10 mouse cellular contexts compared by ENCODE assay signal in genomic region chr2:168479930-168480329, GRCm38 (mm10).
DNase-seq lines count a peak whose midpoint lies in the region; ATAC-seq and TF ChIP-seq lines count a peak whose summit lies in the region.
"Had no signal": no experiment of that assay in that cellular context is flagged by ENCODE, and none has a peak within 500 bp of the region (broad histone marks: within the 10 kb centered on the region; RNA-seq: fewer than 3 reads in every experiment).

No protein-coding gene starts in this region.

- 77% methylated on average over 15 of the region's 15 CpGs for WGBS in midbrain, postnatal 0 days
- 85% methylated on average over 15 of the region's 15 CpGs for WGBS in midbrain, embryonic 11.5 days
- 86% methylated on average over 15 of the region's 15 CpGs for WGBS in heart, embryonic 11.5 days (ENCODE audit: insufficient replicate concordance)

- no peak overlapping the region for H3K4me2 ChIP-seq in midbrain, postnatal 0 days (ENCODE audit: low read depth, low read length, poor library complexity, severe bottlenecking)
- no peak overlapping the region for H3K4me2 ChIP-seq in midbrain, embryonic 11.5 days
- no peak overlapping the region for H3K4me2 ChIP-seq in heart, embryonic 11.5 days

- H3K4me1 ChIP-seq in midbrain, postnatal 0 days (ENCODE audit: insufficient read depth, low read length) = no peaks in the 10 kb centered on the region
- no peaks in the 10 kb centered on the region for H3K4me1 ChIP-seq in midbrain, embryonic 11.5 days (ENCODE audit: control insufficient read depth, insufficient read depth, low read length)
- H3K4me1 ChIP-seq in heart, embryonic 11.5 days (ENCODE audit: control insufficient read depth, insufficient read depth, low read length) = peaks cover 6% of the 10 kb centered on the region; the same call in 1 of the 2 replicates

- H3K9ac ChIP-seq in midbrain, postnatal 0 days (replicated peaks; ENCODE audit: low read length, poor library complexity, severe bottlenecking) = no peak overlapping the region
- no peak overlapping the region for H3K9ac ChIP-seq in midbrain, embryonic 11.5 days (ENCODE audit: low read length)
- no peak overlapping the region for H3K9ac ChIP-seq in heart, embryonic 11.5 days (ENCODE audit: low read depth, low read length)
- H3K9ac ChIP-seq: liver, postnatal 0 days had no signal

- no peaks in the 10 kb centered on the region for H3K9me3 ChIP-seq in midbrain, postnatal 0 days (ENCODE audit: low read length)
- no peaks in the 10 kb centered on the region for H3K9me3 ChIP-seq in midbrain, embryonic 11.5 days (ENCODE audit: control insufficient read depth, low read length)
- no peaks in the 10 kb centered on the region for H3K9me3 ChIP-seq in heart, embryonic 11.5 days (replicated peaks; ENCODE audit: control insufficient read depth, low read length)

- H3K4me3 ChIP-seq in midbrain, postnatal 0 days (ENCODE audit: low read depth, low read length) = no peak overlapping the region
- H3K4me3 ChIP-seq in midbrain, embryonic 11.5 days (ENCODE audit: low read depth, low read length) = no peak overlapping the region
- H3K4me3 ChIP-seq in heart, embryonic 11.5 days (ENCODE audit: low read depth, low read length) = no peak overlapping the region

- peak; percentile 84 for DNase-seq in midbrain, postnatal 0 days (ENCODE audit: low spot score)
- DNase-seq in midbrain, embryonic 11.5 days (ENCODE audit: low spot score, missing footprints) = no peak
- peak; percentile 85 to 90 for DNase-seq in cerebellum, postnatal 36 days
- peak; percentile 72 to 74 for DNase-seq in layer of hippocampus, postnatal 25 days (ENCODE audit: extremely low spot score in 1 of 2, low spot score in 1 of 2)
- peak; percentile 55 for DNase-seq in testis, postnatal 14 days (ENCODE audit: low spot score)
- DNase-seq in thymus, postnatal 14 days = no peak
- no peak for DNase-seq in B cell, adult 2 months
- DNase-seq: adrenal gland, adult 8-10 months; liver, postnatal 0 days had no signal

- no peak for TF ChIP-seq CTCF in midbrain, postnatal 0 days (IDR thresholded peaks at IDR 0.05)

- no peak overlapping the region for H3K27ac ChIP-seq in midbrain, postnatal 0 days (ENCODE audit: low read depth, low read length)
- H3K27ac ChIP-seq in midbrain, embryonic 11.5 days (ENCODE audit: low read depth, low read length) = no peak overlapping the region
- H3K27ac ChIP-seq in heart, embryonic 11.5 days (ENCODE audit: low read depth, low read length) = no peak overlapping the region

- no peaks in the 10 kb centered on the region for H3K27me3 ChIP-seq in midbrain, postnatal 0 days (ENCODE audit: insufficient read depth, low read length)
- no peaks in the 10 kb centered on the region for H3K27me3 ChIP-seq in midbrain, embryonic 11.5 days (ENCODE audit: control insufficient read depth, insufficient read depth, low read length)
- peaks cover 61% of the 10 kb centered on the region for H3K27me3 ChIP-seq in heart, embryonic 11.5 days (ENCODE audit: control insufficient read depth, insufficient read depth, low read length)

- ATAC-seq in midbrain, postnatal 0 days (ENCODE audit: low FRiP score) = no peak
- no peak for ATAC-seq in midbrain, embryonic 11.5 days (ENCODE audit: low FRiP score)
- no peak for ATAC-seq in heart, embryonic 11.5 days (replicated peaks; ENCODE audit: insufficient number of reproducible peaks, low FRiP score, low TSS enrichment)
- ATAC-seq: liver, postnatal 0 days had no signal

- H3K36me3 ChIP-seq in midbrain, postnatal 0 days (ENCODE audit: insufficient read depth, low read length) = no peaks in the 10 kb centered on the region
- H3K36me3 ChIP-seq in midbrain, embryonic 11.5 days (ENCODE audit: control insufficient read depth, insufficient read depth, low read length) = no peaks in the 10 kb centered on the region
- no peaks in the 10 kb centered on the region for H3K36me3 ChIP-seq in heart, embryonic 11.5 days (ENCODE audit: control insufficient read depth, insufficient read depth, low read length)

Comparison
In these comparisons a context has a peak if more than half of its experiments do, and no peak if none do; other contexts are left out.
1. DNase-seq: peak in midbrain, postnatal 0 days (single experiment), cerebellum, postnatal 36 days (2 of 2), layer of hippocampus, postnatal 25 days (2 of 2) and testis, postnatal 14 days (single experiment); none in midbrain, embryonic 11.5 days (single experiment), thymus, postnatal 14 days (single experiment) and B cell, adult 2 months (0 of 2).